Mouse (Mus musculus): Measurements from ENCODE around the gene Crebzf.

Crebzf gene

GRCm38 (mm10) chr7:90476313-90477245, 34.0 kb downstream of the Crebzf start, which contains the start of gene Dlg2:
Gene Dlg2, plus strand, starts transcription at chr7:90476672.
- no peak for DNase-seq (ENCODE audit: low read depth)

- DNase-seq (ENCODE audit: low read depth), result no peak
These were observed 40.1 kb downstream of the Crebzf start for GRCm38 (mm10) chr7:90482607-90483006.
